Mouse (Mus musculus): Measurements from ENCODE around the gene Fdps.
"Not testable (repeated sequence)": the region's sequence is repeated elsewhere in the genome, so short reads cannot be mapped to it uniquely, and the experiment has no call there.

The Fdps gene

GRCm38 (mm10) chr3:89101459-89101811 is 324 bp downstream of the Fdps start:
- no peak for DNase-seq

GRCm38 (mm10) chr3:89100811-89101210 is 948 bp downstream of the Fdps start, which contains the start of gene Gm43738:
Gene Gm43738, minus strand, starts transcription at chr3:89101099.
- peak; percentile 35 for DNase-seq

GRCm38 (mm10) chr3:89094021-89094420 is 7.7 kb downstream of the Fdps start:
- no peak for DNase-seq

GRCm38 (mm10) chr3:89093175-89093574 is 8.6 kb downstream of the Fdps start, which contains the start of gene Rusc1:
Gene Rusc1, minus strand, starts transcription at chr3:89093311.
- peak; percentile 64 for DNase-seq

- DNase-seq: no peak
Observed at GRCm38 (mm10) chr3:89092509-89093090, 9.2 kb downstream of the Fdps start.

GRCm38 (mm10) chr3:89091811-89092508 is 9.8 kb downstream of the Fdps start:
- DNase-seq: no peak

GRCm38 (mm10) chr3:89090694-89091655 is 10.8 kb downstream of the Fdps start:
- DNase-seq: peak; percentile 89

- DNase-seq: peak; percentile 87
Observed at GRCm38 (mm10) chr3:89089882-89090591, 11.7 kb downstream of the Fdps start.

GRCm38 (mm10) chr3:89088974-89089373 is 12.8 kb downstream of the Fdps start:
- peak; percentile 12 for DNase-seq

- peak; percentile 90 for DNase-seq
Observed at GRCm38 (mm10) chr3:89087338-89088110, 14.2 kb downstream of the Fdps start.

GRCm38 (mm10) chr3:89084654-89085190 is 17.0 kb downstream of the Fdps start:
- DNase-seq: no peak

GRCm38 (mm10) chr3:89084133-89084532 is 17.6 kb downstream of the Fdps start:
- no peak for DNase-seq

GRCm38 (mm10) chr3:89082287-89082686 is 19.5 kb downstream of the Fdps start:
- DNase-seq: not testable (repeated sequence)

- DNase-seq: no peak
Observed at GRCm38 (mm10) chr3:89077383-89077782, 24.4 kb downstream of the Fdps start.

GRCm38 (mm10) chr3:89067265-89067664 is 34.5 kb downstream of the Fdps start:
- DNase-seq: no peak

GRCm38 (mm10) chr3:89061696-89062095 is 40.1 kb downstream of the Fdps start:
- DNase-seq: no peak

- peak; percentile 48 for DNase-seq
Observed at GRCm38 (mm10) chr3:89058783-89059182, 43.0 kb downstream of the Fdps start.

- DNase-seq: no peak
Observed at GRCm38 (mm10) chr3:89058361-89058760, 43.4 kb downstream of the Fdps start.

Data from thymus, postnatal 14 days (tissue).